Mouse (Mus musculus): ENCODE results near the gene Nedd9.
"Not testable (repeated sequence)": the region's sequence is repeated elsewhere in the genome, so short reads cannot be mapped to it uniquely, and the experiment has no call there.

The Nedd9 gene

GRCm38 (mm10) chr13:41285448-41285847, 201.7 kb downstream of the Nedd9 start:
- no peak for DNase-seq

DNA sequence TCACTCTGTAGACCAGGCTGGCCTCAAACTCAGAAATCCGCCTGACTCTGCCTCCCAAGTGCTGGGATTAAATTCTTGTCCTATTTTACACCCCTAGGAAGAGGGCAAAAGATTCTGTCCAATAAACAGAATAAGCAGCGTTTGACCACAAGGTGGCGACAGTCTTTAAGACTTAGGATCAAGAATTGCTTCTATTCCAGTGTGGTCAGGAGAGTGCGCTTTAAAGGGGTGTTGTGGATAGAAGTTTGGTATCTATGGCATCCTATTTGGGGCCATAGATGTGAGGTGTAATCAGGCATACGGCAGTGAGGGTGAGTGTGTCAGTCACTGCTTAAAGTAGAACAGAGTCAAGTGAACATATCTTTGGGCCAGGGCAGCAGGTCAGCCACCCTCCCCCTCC, 203.9 kb downstream of the Nedd9 start:
- DNase-seq, result peak; percentile 89

DNA sequence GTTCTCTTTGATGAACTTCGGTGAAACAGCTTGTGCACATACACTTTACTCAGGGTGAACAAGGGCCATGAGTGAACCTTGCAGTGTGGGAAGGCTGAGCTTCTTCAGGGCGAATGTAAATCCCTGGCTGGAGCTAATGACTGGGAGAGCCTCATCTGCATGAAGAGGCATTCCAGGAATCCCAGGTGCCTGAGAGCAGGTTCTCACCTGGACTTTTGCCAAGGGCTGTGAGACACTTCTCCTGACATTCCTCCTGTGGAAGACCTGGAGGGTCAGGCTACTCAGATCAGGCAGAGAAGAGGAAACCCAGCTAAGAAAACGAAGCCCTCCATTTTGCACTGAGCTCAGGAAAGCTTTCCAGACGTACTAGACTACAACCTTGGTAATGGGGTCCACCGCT, 206.5 kb downstream of the Nedd9 start:
- DNase-seq, result no peak

DNA sequence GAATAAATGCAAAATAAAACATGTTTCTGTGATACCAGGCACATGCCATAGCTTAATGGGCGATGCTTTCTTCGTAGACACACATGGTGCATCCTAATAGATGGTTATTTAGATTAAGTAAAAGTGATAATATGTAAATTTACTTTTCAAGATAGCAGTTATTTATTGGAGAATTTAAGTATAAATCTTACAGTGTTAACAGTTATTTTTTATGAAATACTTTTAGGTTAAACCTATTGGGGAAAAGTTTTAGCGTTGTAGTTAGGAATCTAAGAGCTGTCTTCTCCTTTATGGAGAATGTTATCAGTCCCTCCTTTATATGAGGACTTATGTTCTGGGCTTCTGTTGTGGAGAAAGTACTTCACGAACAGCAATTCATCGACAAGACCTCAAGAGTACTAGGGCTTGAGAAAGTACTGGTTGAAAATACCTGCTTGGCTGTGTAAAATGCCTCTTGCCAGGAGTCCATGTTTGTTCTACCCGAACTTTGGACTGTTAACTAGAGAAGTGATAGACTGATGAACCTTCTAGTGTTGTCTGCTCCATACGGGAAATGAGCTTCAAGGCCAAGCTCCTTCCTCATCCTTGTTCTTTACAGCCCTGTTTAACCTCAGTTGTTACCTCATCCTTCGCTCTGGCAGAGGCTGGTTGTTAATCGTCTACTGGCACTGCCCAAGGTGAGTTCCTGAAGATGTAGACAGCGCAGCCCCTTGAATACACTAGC, 213.1 kb downstream of the Nedd9 start, which contains the start of gene Gm17364:
TSS of gene Gm17364 (minus strand) at position 51 of the 724 bp plus-strand sequence.
- no peak for DNase-seq

GRCm38 (mm10) chr13:41267827-41268408, 219.2 kb downstream of the Nedd9 start:
- no peak for DNase-seq

DNA sequence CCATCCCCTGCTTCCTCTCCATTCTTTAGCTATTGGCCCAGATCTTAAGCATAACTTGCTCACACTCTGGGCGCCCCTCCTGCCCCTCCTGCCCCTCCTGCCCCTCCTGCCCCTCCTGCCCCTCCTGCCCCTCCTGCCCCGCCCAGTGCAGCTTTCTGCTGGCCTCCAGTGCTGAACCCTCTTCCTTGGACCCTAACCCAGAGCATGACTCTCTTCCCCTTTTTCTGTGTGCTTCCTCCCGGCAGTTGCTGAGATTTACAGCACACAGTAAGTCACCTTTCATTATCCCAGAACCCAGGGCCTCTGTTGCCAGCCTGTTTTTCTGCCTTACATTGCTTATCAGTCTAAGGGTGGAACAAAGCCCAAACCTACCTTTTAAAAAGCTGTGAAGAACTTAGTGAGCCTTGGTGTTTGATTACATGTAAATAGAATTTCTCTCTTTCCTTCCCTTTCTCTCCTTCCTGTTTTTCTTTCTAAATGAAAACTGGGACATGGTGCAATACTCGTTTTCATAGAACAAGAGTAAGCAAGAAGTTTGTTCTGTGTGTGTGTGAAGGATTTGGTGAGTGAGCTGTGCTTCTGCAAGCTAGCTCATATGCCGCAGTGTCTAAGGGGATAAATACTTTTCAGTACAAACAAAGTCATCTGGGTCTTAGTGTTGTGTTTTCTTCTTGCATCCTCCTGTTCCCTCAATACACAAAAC, 223.7 kb downstream of the Nedd9 start:
- no peak for DNase-seq

GRCm38 (mm10) chr13:41261617-41262016, 225.5 kb downstream of the Nedd9 start:
- DNase-seq, result not testable (repeated sequence)
